Mouse (Mus musculus): Measurements from ENCODE around the gene A330070K13Rik.

The A330070K13Rik gene

DNA sequence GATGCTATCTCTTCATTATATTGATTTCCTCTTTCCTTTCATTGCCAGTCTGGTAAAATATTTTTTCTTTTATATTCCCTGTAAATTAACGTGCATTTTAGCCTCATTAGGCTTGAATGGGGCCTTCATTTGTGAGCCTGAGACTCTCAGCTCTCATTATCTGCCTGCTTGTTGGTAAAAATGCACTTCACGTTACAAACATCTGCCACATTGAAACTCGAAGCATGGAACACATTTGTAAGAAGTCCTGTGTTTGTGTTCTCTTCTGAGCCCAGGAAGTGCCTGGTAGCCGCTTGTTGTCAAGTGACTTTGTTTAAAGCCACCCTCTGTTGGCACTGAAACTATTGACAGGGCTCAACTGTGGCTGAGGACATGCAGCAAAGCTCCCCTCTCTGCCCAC, 53.2 kb downstream of the A330070K13Rik start:
- intact Hi-C loops (cut with DNase I) = no loop called here

DNA sequence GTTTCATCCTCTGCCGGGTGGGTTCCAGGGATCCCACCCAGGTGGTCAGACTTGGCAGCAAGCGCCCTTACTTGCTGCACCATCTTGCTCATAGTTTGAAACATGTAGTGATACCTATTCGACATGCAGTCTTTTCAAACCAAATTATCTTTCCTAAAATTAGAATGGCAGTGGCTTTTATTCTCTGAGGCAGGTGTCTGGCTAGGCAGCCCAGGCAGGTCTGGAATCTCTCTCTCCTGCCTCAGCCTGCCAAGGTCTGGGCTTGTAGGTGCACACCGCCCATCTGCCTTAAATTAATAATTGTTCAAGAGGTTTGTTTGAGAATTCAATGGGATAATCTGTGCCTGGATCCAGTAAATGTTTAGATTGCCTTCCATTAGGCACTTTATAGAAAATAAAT, 53.6 kb downstream of the A330070K13Rik start:
- intact Hi-C loops (cut with DNase I) = no loop called here

DNA sequence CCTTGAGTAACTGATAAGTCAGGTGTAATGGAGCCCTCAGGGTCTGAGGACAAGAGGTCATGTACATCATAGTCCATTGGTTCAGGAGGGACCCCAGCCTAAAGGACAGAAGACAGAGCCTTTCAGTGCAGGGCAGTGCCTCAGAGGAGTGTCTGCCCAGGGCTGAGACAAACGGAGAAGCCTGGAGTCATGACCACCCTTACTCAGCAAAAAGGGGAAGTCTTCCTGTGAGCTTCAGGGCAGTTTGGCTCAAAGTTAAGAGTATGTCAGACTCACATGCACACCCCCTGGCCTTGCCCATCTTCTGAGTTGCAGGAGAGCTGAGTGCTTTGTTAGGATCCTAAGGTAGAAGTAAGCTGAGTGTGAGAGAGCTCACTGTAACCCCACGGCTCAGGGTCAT, 54.5 kb downstream of the A330070K13Rik start:
- intact Hi-C loops (cut with DNase I) = no loop called here

Data from adrenal gland (tissue).